Mouse (Mus musculus) hindbrain, embryonic 11.5 days (tissue): ENCODE measurements around the gene Sgca. TPM values are rescaled to one million over a fixed set of nuclear protein-coding genes. Genes with fewer than 3 reads are reported as not detected.

Experiments used
- ATAC-seq: fragments of 200-750 bp; cut with Nextera tagmentation; 2 replicates; pipeline ENCODE4 v1.8.0; 2017; ENCODE audit warnings: mild to moderate bottlenecking, moderate TSS enrichment, moderate library complexity; ENCODE audit not compliant: low FRiP score
- DNase-seq: peaks from one replicate; pipeline ENCODE4 v3.0.0-alpha.2; 2015; ENCODE audit warnings: low spot score
- H3K27ac ChIP-seq: fragments of 300-500 bp; sonication (generic); 2 replicates; pipeline ENCODE4 v1.5.1; 2014; ENCODE audit warnings: mild to moderate bottlenecking, low read depth, low read length
- H3K27me3 ChIP-seq: fragments of 300-500 bp; sonication (generic); 2 replicates; pipeline ENCODE4 v1.6.1; 2014; ENCODE audit warnings: mild to moderate bottlenecking, low read length, moderate library complexity, mixed read lengths; ENCODE audit not compliant: control insufficient read depth, insufficient read depth
- H3K36me3 ChIP-seq: fragments of 300-500 bp; sonication (generic); 2 replicates; pipeline ENCODE4 v1.6.1; 2014; ENCODE audit warnings: mild to moderate bottlenecking, low read length, moderate library complexity, mixed read lengths; ENCODE audit not compliant: control insufficient read depth, insufficient read depth
- H3K4me1 ChIP-seq: fragments of 300-500 bp; sonication (generic); replicated peaks from 2 replicates; pipeline ENCODE4 v1.6.1; 2014; ENCODE audit warnings: low read length, mixed read lengths; ENCODE audit not compliant: control insufficient read depth, insufficient read depth
- H3K4me2 ChIP-seq: fragments of 300-500 bp; sonication (generic); replicated peaks from 2 replicates; pipeline ENCODE4 v1.6.1; 2014; ENCODE audit warnings: mild to moderate bottlenecking, low read depth, low read length
- H3K4me3 ChIP-seq: fragments of 300-500 bp; sonication (generic); 2 replicates; pipeline ENCODE4 v1.5.1; 2014; ENCODE audit warnings: low read depth, low read length
- H3K9ac ChIP-seq: fragments of 300-500 bp; sonication (generic); 2 replicates; pipeline ENCODE4 v1.6.1; 2014; ENCODE audit warnings: low read depth, low read length
- H3K9me3 ChIP-seq: fragments of 300-500 bp; sonication (generic); 2 replicates; pipeline ENCODE4 v1.6.1; 2016; ENCODE audit warnings: low read length; ENCODE audit not compliant: control insufficient read depth
- WGBS: fragments of 180-500 bp; shearing (Covaris S2); extraction: QIAGEN DNeasy Blood & Tissue Kit; methylation state at CpG from one replicate; pipeline ENCODE4 v1.1.7; 2014; 5-methylcytosine and 5-hydroxymethylcytosine counted together
- polyA plus RNA-seq: library from polyadenylated mRNA; unstranded; fragments of >200 nt; fragmentation: Nextera tagmentation; extraction: Ambion mirVana; gene quantifications from 2 replicates; pipeline ENCODE4 v1.2.1, GENCODE M21; 2014

The Sgca gene
- polyA plus RNA-seq, 1 experiment from 2014 or later, result 0.11 TPM

DNA sequence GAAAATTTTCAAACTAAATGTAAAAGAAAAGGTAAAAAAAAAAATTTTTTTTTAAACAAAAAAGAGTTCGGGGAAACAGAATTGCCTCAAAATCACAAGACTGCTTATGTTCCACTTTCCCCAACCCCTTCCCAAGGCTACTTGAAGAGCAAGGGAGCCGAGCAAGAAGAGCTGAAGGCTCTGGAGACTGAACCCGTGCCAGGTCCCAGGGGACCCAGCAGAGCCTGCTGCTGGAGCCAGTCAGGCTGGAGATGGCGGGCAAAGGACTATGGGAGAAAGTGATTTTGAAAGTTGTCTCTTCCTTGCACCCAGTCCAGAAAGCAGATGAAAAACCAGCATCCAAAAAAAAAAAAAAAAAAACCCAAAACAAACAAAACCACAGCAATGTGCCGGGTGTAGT, 9.7 kb upstream of the Sgca start:
- ATAC-seq (no peak), DNase-seq (no peak)
- H3K4me2 ChIP-seq, result no peak overlapping the region
- no peaks in the 10 kb centered on the region for H3K36me3 ChIP-seq
- no peaks in the 10 kb centered on the region for H3K9me3 ChIP-seq
- H3K27ac ChIP-seq, result no peak overlapping the region
- peaks cover 9% of the 10 kb centered on the region for H3K4me1 ChIP-seq
- H3K9ac ChIP-seq, result no peak overlapping the region
- WGBS, result 75% methylated on average over 5 of the region's 5 CpGs
- no peak overlapping the region for H3K4me3 ChIP-seq
- no peaks in the 10 kb centered on the region for H3K27me3 ChIP-seq

DNA sequence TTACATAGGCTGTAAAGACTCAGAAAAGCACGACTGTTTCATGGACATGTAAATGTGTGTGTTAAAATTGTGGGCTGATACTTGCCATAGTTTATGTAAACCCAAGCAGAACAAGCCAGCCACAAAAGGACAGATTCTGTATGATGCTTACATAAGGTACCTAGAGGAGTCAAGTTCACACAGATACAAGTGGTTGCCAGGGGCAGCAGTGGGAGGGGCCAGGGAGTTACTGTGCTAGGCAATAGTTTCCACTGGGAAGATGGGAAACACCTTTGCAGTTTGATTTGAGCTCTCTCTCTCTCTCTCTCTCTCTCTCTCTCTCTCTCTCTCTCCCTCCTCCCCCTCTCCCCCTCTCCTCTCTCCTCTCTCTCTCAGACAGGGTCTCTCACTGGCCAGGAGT, 9.0 kb upstream of the Sgca start:
- DNase-seq (no peak), ATAC-seq (no peak)
- Histone ChIP-seq H3K27me3 (no peaks in the 10 kb centered on the region), H3K36me3 (no peaks in the 10 kb centered on the region), H3K9me3 (no peaks in the 10 kb centered on the region), H3K4me3 (no peak overlapping the region), H3K9ac (no peak overlapping the region), H3K4me1 (peaks cover 7% of the 10 kb centered on the region), H3K27ac (no peak overlapping the region), H3K4me2 (no peak overlapping the region)
- 48% methylated on average over 1 of the region's 1 CpGs for WGBS

DNA sequence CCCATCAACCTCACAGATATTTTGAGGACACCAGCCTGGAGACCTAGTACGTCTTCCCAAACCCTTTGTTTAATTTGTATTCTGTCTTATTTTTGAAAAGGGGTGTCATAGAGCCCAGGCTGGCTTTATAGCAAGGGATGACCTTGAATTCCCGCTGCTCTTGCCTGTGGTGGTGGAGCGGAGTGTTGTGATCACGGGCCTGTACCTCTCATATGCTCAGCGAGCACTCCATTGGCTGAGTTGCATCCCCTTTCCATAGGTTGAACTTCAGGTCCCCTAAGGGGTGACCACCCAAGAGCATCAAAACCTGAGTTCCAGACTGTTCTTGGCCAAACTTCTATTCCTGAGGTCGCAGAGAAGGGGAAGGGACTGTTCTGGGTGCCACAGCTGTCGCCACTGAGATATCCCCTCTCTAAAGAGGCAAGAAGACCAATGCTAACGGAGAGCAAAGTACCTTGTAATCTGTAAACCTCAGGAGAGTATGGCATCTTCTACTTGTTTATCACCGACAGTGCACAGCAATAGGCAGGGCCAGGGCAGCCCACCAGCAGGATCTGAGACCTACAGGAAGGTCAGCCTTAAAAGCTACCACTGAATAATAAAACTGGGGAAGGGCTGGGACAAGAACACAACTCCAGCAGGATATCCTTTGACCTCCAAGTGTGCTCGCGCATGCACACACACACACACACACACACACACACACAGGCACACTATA, 3.5 kb upstream of the Sgca start:
- no peaks in the 10 kb centered on the region for H3K9me3 ChIP-seq
- no peaks in the 10 kb centered on the region for H3K27me3 ChIP-seq
- peak overlapping the region; percentile 4; the same call in 1 of the 2 replicates for H3K27ac ChIP-seq
- peak overlapping the region; percentile 25; the same call in 1 of the 2 replicates for H3K4me2 ChIP-seq
- no peaks in the 10 kb centered on the region for H3K36me3 ChIP-seq
- DNase-seq (no peak), ATAC-seq (peak; percentile 29; the same call in 1 of the 2 replicates)
- H3K9ac ChIP-seq, result peak overlapping the region; percentile 54; the same call in 1 of the 2 replicates
- H3K4me3 ChIP-seq, result no peak overlapping the region
- H3K4me1 ChIP-seq, result no peaks in the 10 kb centered on the region; the same call in 1 of the 2 replicates
- 76% methylated on average over 11 of the region's 11 CpGs for WGBS

DNA sequence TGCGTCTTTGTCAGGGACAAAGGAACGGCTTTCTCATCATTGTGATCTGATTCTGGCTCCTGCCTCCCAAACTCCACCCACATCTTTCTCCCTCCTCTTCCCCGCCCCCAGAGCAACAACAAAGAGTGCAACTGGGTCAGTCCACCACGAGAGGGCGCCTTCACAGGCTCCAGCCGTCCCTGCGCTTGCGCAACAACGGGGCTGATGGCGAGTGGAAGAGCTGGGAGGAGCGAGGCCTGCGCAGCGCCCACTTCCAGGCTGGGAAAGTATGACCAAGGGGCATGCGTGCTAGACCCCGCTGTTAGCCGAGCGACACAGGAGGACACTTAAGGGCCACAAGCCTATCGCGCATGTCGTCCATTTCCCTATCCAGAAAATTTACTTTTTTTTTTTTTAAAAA, 2.8 kb upstream of the Sgca start:
- Histone ChIP-seq H3K27me3 (no peaks in the 10 kb centered on the region), H3K9me3 (no peaks in the 10 kb centered on the region), H3K4me1 (no peaks in the 10 kb centered on the region; the same call in 1 of the 2 replicates), H3K27ac (peak overlapping the region; percentile 86), H3K4me3 (peak overlapping the region; percentile 14; the same call in 1 of the 2 replicates), H3K36me3 (no peaks in the 10 kb centered on the region), H3K4me2 (peak overlapping the region; percentile 25), H3K9ac (peak overlapping the region; percentile 54)
- ATAC-seq (peak; percentile 92), DNase-seq (peak; percentile 98)
- 0% methylated on average over 20 of the region's 20 CpGs for WGBS

DNA sequence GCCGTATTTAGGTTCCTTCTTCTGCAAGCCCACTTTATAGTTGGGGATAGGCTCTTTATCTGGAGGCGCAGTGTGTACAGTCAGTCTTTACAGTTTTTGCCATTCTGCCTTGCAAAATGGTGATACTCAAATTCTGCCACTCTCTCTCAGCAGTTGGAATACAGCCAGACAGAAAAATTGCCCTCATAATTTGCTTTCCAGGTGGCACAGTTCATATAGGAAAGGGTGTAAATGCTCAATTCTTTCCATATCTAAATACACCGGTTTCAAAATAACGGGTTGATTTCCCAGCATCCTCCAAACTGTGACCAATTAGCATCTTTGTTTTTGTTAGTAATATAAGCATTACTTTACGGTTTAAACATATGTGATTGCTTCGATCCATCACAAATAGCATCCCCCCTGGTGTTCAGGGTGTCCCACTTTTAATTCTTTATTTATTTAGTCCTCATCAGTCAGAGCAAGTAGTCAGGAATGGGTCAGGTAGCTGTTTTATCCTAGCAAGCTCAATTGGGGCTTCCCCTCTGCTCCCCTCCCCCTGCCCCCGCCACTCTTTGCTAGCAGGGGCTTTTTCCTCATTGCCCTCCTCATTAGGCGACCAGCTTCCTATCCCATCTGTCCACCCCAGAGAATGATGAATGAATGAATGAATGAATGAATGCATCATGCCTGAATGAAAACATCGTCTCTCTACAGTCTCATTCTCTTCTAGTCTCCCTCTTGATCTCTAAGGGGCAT, 2.2 kb upstream of the Sgca start:
- no peaks in the 10 kb centered on the region for H3K9me3 ChIP-seq
- no peaks in the 10 kb centered on the region for H3K36me3 ChIP-seq
- peak overlapping the region; percentile 14; the same call in 1 of the 2 replicates for H3K4me3 ChIP-seq
- H3K27me3 ChIP-seq, result no peaks in the 10 kb centered on the region
- peak overlapping the region; percentile 25 for H3K4me2 ChIP-seq
- H3K9ac ChIP-seq, result peak overlapping the region; percentile 54
- DNase-seq (no peak), ATAC-seq (peak; percentile 79)
- whole genome bisulfite sequencing, result 50% methylated on average over 9 of the region's 9 CpGs
- peak overlapping the region; percentile 86 for H3K27ac ChIP-seq
- H3K4me1 ChIP-seq, result no peaks in the 10 kb centered on the region; the same call in 1 of the 2 replicates

DNA sequence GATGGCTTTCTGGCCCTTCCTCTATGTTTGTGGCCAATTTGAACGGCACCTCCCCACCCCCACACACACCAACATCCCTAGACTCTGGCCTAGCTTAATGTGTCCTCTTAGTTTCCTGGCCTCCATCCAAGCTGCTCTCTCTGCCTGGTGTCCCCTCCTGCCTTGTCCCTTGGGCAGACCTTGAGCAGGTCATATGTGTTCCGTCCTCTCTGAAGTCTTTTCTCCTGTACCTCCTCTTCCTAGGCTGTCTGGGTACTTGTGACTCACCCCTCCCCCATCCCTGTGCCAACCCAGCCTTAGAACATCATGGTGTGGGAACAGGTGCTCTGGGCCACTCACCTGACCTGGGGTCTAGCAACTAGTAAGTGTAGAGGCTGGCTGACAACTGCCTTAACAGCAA, 1.2 kb downstream of the Sgca start:
- no peak for DNase-seq
- Histone ChIP-seq H3K27me3 (no peaks in the 10 kb centered on the region), H3K4me3 (no peak overlapping the region), H3K4me1 (no peaks in the 10 kb centered on the region; the same call in 1 of the 2 replicates), H3K27ac (no peak overlapping the region), H3K4me2 (no peak overlapping the region), H3K9ac (no peak overlapping the region), H3K36me3 (no peaks in the 10 kb centered on the region), H3K9me3 (no peaks in the 10 kb centered on the region)
- no peak for ATAC-seq
- 91% methylated on average over 2 of the region's 2 CpGs for WGBS

DNA sequence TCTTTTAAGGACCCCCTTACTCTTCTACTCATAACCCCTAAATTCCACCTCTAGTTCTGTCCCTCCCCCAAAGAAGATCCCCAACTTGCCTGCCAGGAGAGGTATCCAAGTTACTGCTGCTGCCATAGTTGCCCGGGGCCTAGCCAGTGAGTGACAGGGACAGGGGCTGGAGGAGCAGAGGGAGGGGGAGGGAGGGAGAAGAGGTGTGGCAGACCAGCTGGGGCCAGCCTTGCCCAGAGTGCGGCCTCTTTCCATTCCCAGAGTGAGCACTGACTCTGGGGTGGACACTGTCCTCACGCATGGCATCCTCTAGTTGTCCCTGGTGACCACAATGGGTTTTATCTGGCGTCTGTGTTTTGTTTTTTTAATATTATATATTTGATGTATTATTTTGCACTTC, 2.8 kb downstream of the Sgca start:
- Histone ChIP-seq H3K4me2 (no peak overlapping the region), H3K4me1 (no peaks in the 10 kb centered on the region), H3K9me3 (no peaks in the 10 kb centered on the region), H3K36me3 (no peaks in the 10 kb centered on the region), H3K27me3 (no peaks in the 10 kb centered on the region), H3K27ac (no peak overlapping the region), H3K9ac (no peak overlapping the region), H3K4me3 (no peak overlapping the region)
- 47% methylated on average over 4 of the region's 4 CpGs for WGBS
- ATAC-seq (peak; percentile 58; the same call in 1 of the 2 replicates), DNase-seq (peak; percentile 53)

DNA sequence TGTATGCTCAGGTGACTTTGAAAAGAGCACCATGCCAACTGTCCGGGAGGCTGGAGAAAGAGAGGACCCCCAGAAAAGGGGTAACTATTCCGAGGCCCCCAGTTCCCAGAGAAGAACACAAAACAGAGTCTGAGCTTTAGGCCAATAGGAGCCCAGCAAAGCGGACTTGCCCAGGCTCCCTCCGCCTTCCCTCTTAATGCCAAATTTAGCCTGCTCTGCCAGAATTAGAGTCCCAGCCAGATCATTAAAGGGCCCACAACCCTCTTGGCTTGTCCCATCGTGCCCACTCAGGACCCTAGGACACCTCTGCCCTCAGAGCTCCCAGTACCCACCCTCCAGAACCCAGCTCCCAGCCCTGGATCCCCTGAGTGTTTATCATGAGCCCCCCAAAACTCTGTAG, 3.2 kb downstream of the Sgca start:
- Histone ChIP-seq H3K27ac (no peak overlapping the region), H3K4me1 (no peaks in the 10 kb centered on the region), H3K4me2 (no peak overlapping the region), H3K27me3 (no peaks in the 10 kb centered on the region), H3K4me3 (no peak overlapping the region), H3K36me3 (no peaks in the 10 kb centered on the region), H3K9me3 (no peaks in the 10 kb centered on the region), H3K9ac (no peak overlapping the region)
- ATAC-seq (no peak), DNase-seq (no peak)
- WGBS, result 61% methylated on average over 5 of the region's 5 CpGs
